Mouse (Mus musculus) CD4-positive, CD25-positive, alpha-beta regulatory T cell, adult 4 months (primary cell): ENCODE data around the gene Mlycd. TPM values are rescaled to one million over a fixed set of nuclear protein-coding genes. Genes with fewer than 3 reads are reported as not detected.

ENCODE experiments used
- polyA plus RNA-seq, 2 experiments: library from polyadenylated mRNA; unstranded; fragments of 100-300 nt; shearing (Covaris generic); gene quantifications; one replicate each; pipeline ENCODE4 v1.2.1; 2017

Mlycd gene
- polyA plus RNA-seq, 2 experiments from 2014 or later = 4.5 to 5.6 TPM

Other genes starting within 250 kb of the Mlycd start
- 100 to 1,000 TPM; 174 to 236 TPM for gene Hsbp1, start 50.4 kb upstream of the Mlycd start, polyA plus RNA-seq
- 10 to 100 TPM; 16.7 to 26.0 TPM for gene Osgin1, start 39.2 kb downstream of the Mlycd start, polyA plus RNA-seq
- not detected for gene Necab2, start 51.8 kb downstream of the Mlycd start, polyA plus RNA-seq
- gene Slc38a8, start 106.8 kb downstream of the Mlycd start, polyA plus RNA-seq = not detected
- 10 to 100 TPM; 45.9 to 90.2 TPM for gene Mbtps1, start 163.9 kb downstream of the Mlycd start, polyA plus RNA-seq
- 10 to 100 TPM; 68.3 to 83.5 TPM for gene Hsdl1, start 180.3 kb downstream of the Mlycd start, polyA plus RNA-seq
- not detected for gene Dnaaf1, start 180.4 kb downstream of the Mlycd start, polyA plus RNA-seq
- gene Taf1c, start 210.3 kb downstream of the Mlycd start, polyA plus RNA-seq = 10 to 100 TPM; 13.3 to 17.1 TPM
- not detected for gene Adad2, start 217.9 kb downstream of the Mlycd start, polyA plus RNA-seq
- gene Kcng4, start 240.8 kb downstream of the Mlycd start, polyA plus RNA-seq = not detected